Mouse (Mus musculus): Measurements from ENCODE around the gene Litaf.

The Litaf gene

GRCm38 (mm10) chr16:11066833-11067191, 855 bp upstream of the Litaf start:
- DNase-seq (ENCODE audit: low spot score) = peak; percentile 36

GRCm38 (mm10) chr16:11065431-11065830, 526 bp downstream of the Litaf start:
- DNase-seq (ENCODE audit: low spot score) = no peak

- DNase-seq (ENCODE audit: low spot score) = no peak
Observed at GRCm38 (mm10) chr16:11064742-11065141, 1.2 kb downstream of the Litaf start.

- DNase-seq (ENCODE audit: low spot score) = no peak
Observed at GRCm38 (mm10) chr16:11064341-11064740, 1.6 kb downstream of the Litaf start.

- DNase-seq (ENCODE audit: low spot score) = peak; percentile 85
Observed at GRCm38 (mm10) chr16:11062794-11063721, 2.9 kb downstream of the Litaf start.

GRCm38 (mm10) chr16:11060645-11061044, 5.3 kb downstream of the Litaf start, which contains the start of gene Snn:
Snn (plus strand) TSS chr16:11060945.
- no peak for DNase-seq (ENCODE audit: low spot score)

- DNase-seq (ENCODE audit: low spot score) = no peak
Observed at GRCm38 (mm10) chr16:11055916-11056315, 10.0 kb downstream of the Litaf start.

GRCm38 (mm10) chr16:11054871-11055270, 11.1 kb downstream of the Litaf start:
- DNase-seq (ENCODE audit: low spot score) = no peak

GRCm38 (mm10) chr16:11054409-11054808, 11.5 kb downstream of the Litaf start:
- DNase-seq (ENCODE audit: low spot score) = no peak

GRCm38 (mm10) chr16:11051134-11051533, 14.8 kb downstream of the Litaf start:
- no peak for DNase-seq (ENCODE audit: low spot score)

GRCm38 (mm10) chr16:11050226-11050625, 15.7 kb downstream of the Litaf start:
- DNase-seq (ENCODE audit: low spot score) = no peak

GRCm38 (mm10) chr16:11047130-11047529, 18.8 kb downstream of the Litaf start:
- no peak for DNase-seq (ENCODE audit: low spot score)

- no peak for DNase-seq (ENCODE audit: low spot score)
Observed at GRCm38 (mm10) chr16:11046437-11046836, 19.5 kb downstream of the Litaf start.

GRCm38 (mm10) chr16:11043239-11043638, 22.7 kb downstream of the Litaf start:
- no peak for DNase-seq (ENCODE audit: low spot score)

- no peak for DNase-seq (ENCODE audit: low spot score)
Observed at GRCm38 (mm10) chr16:11040603-11041002, 25.4 kb downstream of the Litaf start.

GRCm38 (mm10) chr16:11035790-11036431, 30.0 kb downstream of the Litaf start:
- DNase-seq (ENCODE audit: low spot score) = peak; percentile 62

- DNase-seq (ENCODE audit: low spot score) = no peak
Observed at GRCm38 (mm10) chr16:11035273-11035672, 30.7 kb downstream of the Litaf start.

- peak; percentile 63 for DNase-seq (ENCODE audit: low spot score)
Observed at GRCm38 (mm10) chr16:11034193-11034803, 31.7 kb downstream of the Litaf start.

GRCm38 (mm10) chr16:11031320-11031719, 34.6 kb downstream of the Litaf start:
- no peak for DNase-seq (ENCODE audit: low spot score)

- DNase-seq (ENCODE audit: low spot score) = no peak
Observed at GRCm38 (mm10) chr16:11030844-11031243, 35.1 kb downstream of the Litaf start.

GRCm38 (mm10) chr16:11028206-11028605, 37.8 kb downstream of the Litaf start:
- DNase-seq (ENCODE audit: low spot score) = no peak

- DNase-seq (ENCODE audit: low spot score) = peak; percentile 31
Observed at GRCm38 (mm10) chr16:11024841-11025240, 41.1 kb downstream of the Litaf start.

- DNase-seq (ENCODE audit: low spot score) = no peak
Observed at GRCm38 (mm10) chr16:11023618-11024017, 42.3 kb downstream of the Litaf start.
